In the genomic region with DNA sequence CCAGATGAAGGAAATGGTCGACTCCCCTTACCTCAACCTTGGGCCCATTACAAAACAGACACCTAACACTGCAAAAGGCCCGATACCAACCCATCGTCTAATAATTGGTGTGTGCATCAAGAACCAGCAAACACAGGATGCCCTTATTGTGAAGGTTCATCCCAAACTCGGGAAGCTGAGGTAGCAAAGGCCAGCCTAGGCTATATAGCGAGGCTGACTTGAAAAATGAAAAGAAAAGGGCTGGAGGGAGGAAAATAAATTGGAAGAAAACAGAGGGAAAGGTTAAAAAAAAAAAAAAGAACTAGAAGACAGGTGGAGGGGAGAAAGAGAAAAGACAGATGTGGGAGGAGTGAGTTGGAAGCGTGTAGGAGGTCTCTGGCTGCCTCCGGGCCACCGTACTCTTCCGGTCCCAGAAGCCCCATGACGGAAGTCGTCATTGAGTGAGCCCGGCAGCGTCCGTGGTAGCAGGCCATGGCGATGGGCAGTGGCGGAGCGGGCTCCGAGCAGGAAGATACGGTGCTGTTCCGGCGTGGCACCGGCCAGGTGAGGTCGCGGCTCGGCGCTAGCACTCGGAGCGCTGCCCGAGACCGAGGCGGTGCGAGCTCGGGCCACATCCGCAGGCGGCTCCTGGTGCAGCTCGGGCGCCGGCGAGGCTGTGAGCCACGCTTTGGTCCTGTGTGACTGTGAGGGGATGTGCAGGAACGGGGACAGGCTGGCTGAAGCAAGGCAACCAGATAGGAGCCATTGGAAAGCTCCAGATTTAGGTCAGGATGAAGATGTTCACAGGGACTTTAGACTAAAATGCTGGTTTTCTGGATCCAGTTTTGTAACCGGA, we compare ENCODE assay signal across 7 mouse cellular contexts. TPM values are rescaled to one million over a fixed set of nuclear protein-coding genes. Genes with fewer than 3 reads are reported as not detected.
DNase-seq lines count a peak whose midpoint lies in the region; ATAC-seq lines count a peak whose summit lies in the region.

A gene (plus strand): TSS at position 430 of the 835 bp plus-strand sequence.

- peak within 1 kb of the TSS; percentile 98 for H3K4me3 ChIP-seq in embryonic facial prominence, embryonic 11.5 days (ENCODE audit: low read depth, low read length)
- H3K4me3 ChIP-seq in limb, embryonic 10.5 days = peak within 1 kb of the TSS; percentile 97
- peak within 1 kb of the TSS; percentile 95 for H3K4me3 ChIP-seq in midbrain, embryonic 13.5 days (replicated peaks)

- peaks cover 3% of the 10 kb centered on the region; the same call in 1 of the 2 replicates for H3K36me3 ChIP-seq in embryonic facial prominence, embryonic 11.5 days (replicated peaks; ENCODE audit: control insufficient read depth, insufficient read depth, low read depth, low read length)
- H3K36me3 ChIP-seq in limb, embryonic 10.5 days = peaks cover 30% of the 10 kb centered on the region
- H3K36me3 ChIP-seq in midbrain, embryonic 13.5 days = peaks cover 29% of the 10 kb centered on the region

- DNase-seq in adrenal gland, postnatal 14 days = peak; percentile 94
- peak; percentile 95 for DNase-seq in embryonic facial prominence, embryonic 11.5 days (ENCODE audit: low spot score)
- peak; percentile 93 for DNase-seq in kidney, adult 11 months
- peak; percentile 94 for DNase-seq in limb, embryonic 10.5 days (ENCODE audit: low spot score)
- peak; percentile 78 for DNase-seq in spleen, adult 12 weeks (ENCODE audit: low spot score)

- H3K27ac ChIP-seq in embryonic facial prominence, embryonic 11.5 days (replicated peaks; ENCODE audit: low read depth, low read length) = no peak within 1 kb of the TSS
- peak within 1 kb of the TSS; percentile 83 for H3K27ac ChIP-seq in limb, embryonic 10.5 days
- 0 out of 2 replicates have a peak within 1 kb of the TSS, but pooled peaks have one; percentile 60 for H3K27ac ChIP-seq in midbrain, embryonic 13.5 days

- WGBS in embryonic facial prominence, embryonic 11.5 days = 4% methylated on average over 42 of the region's 42 CpGs
- WGBS in limb, embryonic 10.5 days = 4% methylated on average over 42 of the region's 42 CpGs
- 4% methylated on average over 42 of the region's 42 CpGs for WGBS in midbrain, embryonic 13.5 days

- no peaks in the 10 kb centered on the region; the same call in 1 of the 2 replicates for H3K4me1 ChIP-seq in embryonic facial prominence, embryonic 11.5 days (ENCODE audit: control insufficient read depth, insufficient read depth, low read length)
- H3K4me1 ChIP-seq in limb, embryonic 10.5 days = peaks cover 8% of the 10 kb centered on the region
- H3K4me1 ChIP-seq in midbrain, embryonic 13.5 days (replicated peaks) = peaks cover 19% of the 10 kb centered on the region

- peak within 1 kb of the TSS; percentile 85 for H3K9ac ChIP-seq in embryonic facial prominence, embryonic 11.5 days (replicated peaks; ENCODE audit: low read length)
- peak within 1 kb of the TSS; percentile 88 for H3K9ac ChIP-seq in midbrain, embryonic 13.5 days (replicated peaks)

- peak within 1 kb of the TSS; percentile 80 for H3K4me2 ChIP-seq in embryonic facial prominence, embryonic 11.5 days (ENCODE audit: low read depth, low read length)
- peak within 1 kb of the TSS; percentile 94 for H3K4me2 ChIP-seq in midbrain, embryonic 13.5 days (replicated peaks)

- H3K27me3 ChIP-seq in embryonic facial prominence, embryonic 11.5 days (ENCODE audit: control insufficient read depth, insufficient read depth, low read length) = no peaks in the 10 kb centered on the region
- no peaks in the 10 kb centered on the region for H3K27me3 ChIP-seq in limb, embryonic 10.5 days (ENCODE audit: low read depth, poor library complexity, severe bottlenecking)
- H3K27me3 ChIP-seq in midbrain, embryonic 13.5 days = no peaks in the 10 kb centered on the region

- no peaks in the 10 kb centered on the region for H3K9me3 ChIP-seq in embryonic facial prominence, embryonic 11.5 days (replicated peaks; ENCODE audit: control insufficient read depth, low read length)
- no peaks in the 10 kb centered on the region for H3K9me3 ChIP-seq in limb, embryonic 10.5 days (replicated peaks)
- H3K9me3 ChIP-seq in midbrain, embryonic 13.5 days = no peaks in the 10 kb centered on the region

- ATAC-seq in embryonic facial prominence, embryonic 11.5 days (replicated peaks; ENCODE audit: insufficient number of reproducible peaks, low FRiP score, low TSS enrichment, low read depth) = peak; percentile 95
- ATAC-seq in granulocyte monocyte progenitor cell, adult 5-6 weeks (replicated peaks; ENCODE audit: poor library complexity, severe bottlenecking) = peak; percentile 100
- ATAC-seq in midbrain, embryonic 13.5 days = peak; percentile 98

RNA-seq across cellular contexts. Expression of the gene that starts here (rescaled TPM):
- total RNA-seq in adrenal gland, postnatal 14 days (2021) = 28.2 and 37.0 TPM in 2 replicates
- 80.4 and 81.7 TPM in 2 replicates for polyA plus RNA-seq in embryonic facial prominence, embryonic 11.5 days (2014; fragmentation: Nextera tagmentation; extraction: Ambion mirVana)
- 101 and 113 TPM in 2 replicates for total RNA-seq in granulocyte monocyte progenitor cell, adult 5-6 weeks (2014; fragmentation: Nextera tagmentation)
- 59.7 and 75.1 TPM in 2 replicates for total RNA-seq in granulocyte monocyte progenitor cell, adult 5-6 weeks (2017)
- polyA plus RNA-seq in limb, embryonic 10.5 days (2016; fragmentation: Nextera tagmentation; extraction: Ambion mirVana) = 84.8 and 91.6 TPM in 2 replicates
- 50.0 and 52.8 TPM in 2 replicates for polyA plus RNA-seq in midbrain, embryonic 13.5 days (2015; fragmentation: Nextera tagmentation; extraction: Ambion mirVana)
